ENCODE assay signal across 24 mouse cellular contexts in genomic region chr16:30886982-30887381, GRCm38 (mm10).
DNase-seq lines count a peak whose midpoint lies in the region; ATAC-seq and TF ChIP-seq lines count a peak whose summit lies in the region.
"Had no signal": no experiment of that assay in that cellular context is flagged by ENCODE, and none has a peak within 500 bp of the region (broad histone marks: within the 10 kb centered on the region; RNA-seq: fewer than 3 reads in every experiment).

No protein-coding gene starts in this region.

- H3K36me3 ChIP-seq in midbrain, embryonic 10.5 days, result no peaks in the 10 kb centered on the region
- no peaks in the 10 kb centered on the region for H3K36me3 ChIP-seq in midbrain, postnatal 0 days (ENCODE audit: insufficient read depth, low read length)
- H3K36me3 ChIP-seq in embryonic facial prominence, embryonic 10.5 days (replicated peaks), result no peaks in the 10 kb centered on the region
- H3K36me3 ChIP-seq in hindbrain, embryonic 14.5 days (replicated peaks; ENCODE audit: control insufficient read depth, insufficient read depth), result no peaks in the 10 kb centered on the region
- H3K36me3 ChIP-seq in midbrain, embryonic 13.5 days, result no peaks in the 10 kb centered on the region
- H3K36me3 ChIP-seq: embryonic facial prominence, embryonic 15.5 days; heart, embryonic 12.5 days; kidney, embryonic 15.5 days; limb, embryonic 12.5 days; liver, embryonic 13.5 days had no signal

- no peaks in the 10 kb centered on the region for H3K27me3 ChIP-seq in midbrain, embryonic 10.5 days (ENCODE audit: low read depth, poor library complexity, severe bottlenecking)
- H3K27me3 ChIP-seq in midbrain, postnatal 0 days (ENCODE audit: insufficient read depth, low read length), result no peaks in the 10 kb centered on the region
- no peaks in the 10 kb centered on the region for H3K27me3 ChIP-seq in embryonic facial prominence, embryonic 10.5 days (replicated peaks; ENCODE audit: low read depth, poor library complexity, severe bottlenecking)
- H3K27me3 ChIP-seq in hindbrain, embryonic 14.5 days (ENCODE audit: control insufficient read depth, insufficient read depth, low read length), result no peaks in the 10 kb centered on the region
- no peaks in the 10 kb centered on the region for H3K27me3 ChIP-seq in midbrain, embryonic 13.5 days
- H3K27me3 ChIP-seq: CH12.LX; embryonic facial prominence, embryonic 15.5 days; kidney, embryonic 15.5 days; liver, embryonic 13.5 days had no signal

- peak overlapping the region; percentile 52 for H3K27ac ChIP-seq in midbrain, embryonic 10.5 days (replicated peaks)
- H3K27ac ChIP-seq in midbrain, postnatal 0 days (ENCODE audit: low read depth, low read length), result no peak overlapping the region
- H3K27ac ChIP-seq in embryonic facial prominence, embryonic 10.5 days (replicated peaks), result no peak overlapping the region
- peak overlapping the region; percentile 20; the same call in 1 of the 2 replicates for H3K27ac ChIP-seq in hindbrain, embryonic 14.5 days
- H3K27ac ChIP-seq in midbrain, embryonic 13.5 days, result peak overlapping the region; percentile 25; the same call in 1 of the 2 replicates
- H3K27ac ChIP-seq: embryonic facial prominence, embryonic 15.5 days; gastrocnemius, adult 2 months; kidney, embryonic 15.5 days; limb, embryonic 12.5 days; liver, embryonic 13.5 days; stomach, postnatal 0 days had no signal

- no peak for TF ChIP-seq CTCF in midbrain, postnatal 0 days (IDR thresholded peaks at IDR 0.05)

- H3K9ac ChIP-seq in midbrain, postnatal 0 days (replicated peaks; ENCODE audit: low read length, poor library complexity, severe bottlenecking), result no peak overlapping the region
- H3K9ac ChIP-seq in hindbrain, embryonic 14.5 days, result no peak overlapping the region
- no peak overlapping the region for H3K9ac ChIP-seq in midbrain, embryonic 13.5 days (replicated peaks)
- H3K9ac ChIP-seq: embryonic facial prominence, embryonic 15.5 days; heart, embryonic 12.5 days; kidney, embryonic 15.5 days; limb, embryonic 12.5 days; liver, embryonic 13.5 days; lung, embryonic 14.5 days had no signal

- ATAC-seq in midbrain, postnatal 0 days (ENCODE audit: low FRiP score), result no peak
- ATAC-seq in hindbrain, embryonic 14.5 days (ENCODE audit: low FRiP score), result peak; percentile 56
- ATAC-seq in midbrain, embryonic 13.5 days, result peak; percentile 65
- ATAC-seq: inflammation-experienced regulatory T-cells, adult 6 months had no signal

- 72% methylated on average over 1 of the region's 1 CpGs for WGBS in midbrain, embryonic 10.5 days
- WGBS in midbrain, postnatal 0 days, result 43% methylated on average over 1 of the region's 1 CpGs
- 51% methylated on average over 1 of the region's 1 CpGs for WGBS in embryonic facial prominence, embryonic 10.5 days
- 36% methylated on average over 1 of the region's 1 CpGs for WGBS in hindbrain, embryonic 14.5 days
- 57% methylated on average over 1 of the region's 1 CpGs for WGBS in midbrain, embryonic 13.5 days

- DNase-seq in midbrain, embryonic 10.5 days (ENCODE audit: low spot score), result no peak
- DNase-seq in midbrain, postnatal 0 days (ENCODE audit: low spot score), result no peak
- DNase-seq in embryonic facial prominence, embryonic 10.5 days (ENCODE audit: low spot score), result peak; percentile 55
- DNase-seq in hindbrain, embryonic 14.5 days (ENCODE audit: low spot score), result peak; percentile 29
- DNase-seq in frontal cortex, adult 2 months (ENCODE audit: extremely low spot score in 1 of 2, low spot score in 1 of 2), result no peak
- no peak for DNase-seq in kidney, adult 11 months
- no peak for DNase-seq in spleen, adult 12 weeks (ENCODE audit: low spot score)
- DNase-seq: adrenal gland, postnatal 25 days; cerebellum, adult 18-20 months; cerebellum, postnatal 25 days; gastrocnemius, adult 2 months; heart, postnatal 14 days; liver, embryonic 13.5 days; lung, embryonic 14.5 days; right cerebral cortex, postnatal 4 days; thymus, postnatal 14 days had no signal

- no peak overlapping the region for H3K4me2 ChIP-seq in midbrain, postnatal 0 days (ENCODE audit: low read depth, low read length, poor library complexity, severe bottlenecking)
- no peak overlapping the region for H3K4me2 ChIP-seq in hindbrain, embryonic 14.5 days (replicated peaks)
- H3K4me2 ChIP-seq in midbrain, embryonic 13.5 days (replicated peaks), result no peak overlapping the region
- H3K4me2 ChIP-seq: embryonic facial prominence, embryonic 15.5 days; heart, embryonic 12.5 days; kidney, embryonic 15.5 days; limb, embryonic 12.5 days; liver, embryonic 13.5 days; lung, embryonic 14.5 days had no signal

- peaks cover 28% of the 10 kb centered on the region for H3K4me1 ChIP-seq in midbrain, embryonic 10.5 days
- no peaks in the 10 kb centered on the region for H3K4me1 ChIP-seq in midbrain, postnatal 0 days (ENCODE audit: insufficient read depth, low read length)
- H3K4me1 ChIP-seq in embryonic facial prominence, embryonic 10.5 days, result peaks cover 20% of the 10 kb centered on the region
- peaks cover 12% of the 10 kb centered on the region; the same call in 1 of the 2 replicates for H3K4me1 ChIP-seq in hindbrain, embryonic 14.5 days (replicated peaks; ENCODE audit: control insufficient read depth, insufficient read depth, low read length)
- H3K4me1 ChIP-seq in midbrain, embryonic 13.5 days (replicated peaks), result peaks cover 32% of the 10 kb centered on the region
- H3K4me1 ChIP-seq: embryonic facial prominence, embryonic 15.5 days; kidney, embryonic 15.5 days; limb, embryonic 12.5 days; liver, embryonic 13.5 days had no signal

- peaks cover 4% of the 10 kb centered on the region; the same call in 1 of the 2 replicates for H3K9me3 ChIP-seq in midbrain, embryonic 10.5 days (replicated peaks)
- H3K9me3 ChIP-seq in midbrain, postnatal 0 days (ENCODE audit: low read length), result no peaks in the 10 kb centered on the region
- H3K9me3 ChIP-seq in embryonic facial prominence, embryonic 10.5 days, result no peaks in the 10 kb centered on the region
- H3K9me3 ChIP-seq in hindbrain, embryonic 14.5 days (ENCODE audit: control insufficient read depth, low read length), result peaks cover 5% of the 10 kb centered on the region; the same call in 1 of the 2 replicates
- no peaks in the 10 kb centered on the region; the same call in 1 of the 2 replicates for H3K9me3 ChIP-seq in midbrain, embryonic 13.5 days
- H3K9me3 ChIP-seq: embryonic facial prominence, embryonic 15.5 days; limb, embryonic 12.5 days; liver, embryonic 13.5 days had no signal

- no peak overlapping the region for H3K4me3 ChIP-seq in midbrain, embryonic 10.5 days
- no peak overlapping the region for H3K4me3 ChIP-seq in midbrain, postnatal 0 days (ENCODE audit: low read depth, low read length)
- no peak overlapping the region for H3K4me3 ChIP-seq in embryonic facial prominence, embryonic 10.5 days
- no peak overlapping the region for H3K4me3 ChIP-seq in hindbrain, embryonic 14.5 days (replicated peaks; ENCODE audit: low read length)
- H3K4me3 ChIP-seq in midbrain, embryonic 13.5 days (replicated peaks), result no peak overlapping the region
- H3K4me3 ChIP-seq: embryonic facial prominence, embryonic 15.5 days; gastrocnemius, adult 2 months; heart, embryonic 12.5 days; kidney, embryonic 15.5 days; limb, embryonic 12.5 days; liver, embryonic 13.5 days had no signal

Comparison
In these comparisons a context has a peak if more than half of its experiments do, and no peak if none do; other contexts are left out.
1. H3K27ac ChIP-seq: peak in midbrain, embryonic 10.5 days (single experiment), hindbrain, embryonic 14.5 days (single experiment) and midbrain, embryonic 13.5 days (single experiment); none in midbrain, postnatal 0 days (single experiment) and embryonic facial prominence, embryonic 10.5 days (single experiment).
2. DNase-seq: peak in embryonic facial prominence, embryonic 10.5 days (single experiment) and hindbrain, embryonic 14.5 days (single experiment); none in midbrain, embryonic 10.5 days (single experiment), midbrain, postnatal 0 days (single experiment), frontal cortex, adult 2 months (0 of 2), kidney, adult 11 months (single experiment) and spleen, adult 12 weeks (single experiment).